Mouse (Mus musculus) cortical plate, adult 2 months (tissue): ENCODE results near the gene Dner.

ENCODE experiments used
- CTCF ChIP-seq: fragments of 200-500 bp; IDR thresholded peaks from 2 replicates; pipeline ENCODE4 v1.5.1; 2011; ENCODE audit warnings: mild to moderate bottlenecking, control low read depth, low read length; ENCODE audit not compliant: insufficient read depth; ENCODE audit errors: extremely low read depth
- POLR2A ChIP-seq: fragments of 200-500 bp; IDR thresholded peaks from 2 replicates; pipeline ENCODE4 v1.6.1; 2011; ENCODE audit warnings: mild to moderate bottlenecking, low read length, control low read depth; ENCODE audit not compliant: insufficient read depth; ENCODE audit errors: extremely low read depth

- TF ChIP-seq CTCF (no peak), POLR2A (no peak)
These were observed 296.9 kb downstream of the Dner start for GRCm38 (mm10) chr1:84399118-84399517.
